Mouse (Mus musculus): ENCODE measurements around the gene Dcaf5. TPM values are rescaled to one million over a fixed set of nuclear protein-coding genes. Genes with fewer than 3 reads are reported as not detected.
A peak's percentile ranks its signal among the peaks of the same experiment; 100 is the strongest.

Dcaf5 gene
- total RNA-seq, 2 experiments from 2014 or later: 83.2 to 90.6 TPM

GRCm38 (mm10) chr12:80300833-80301456 lies 135.5 kb downstream of the Dcaf5 start:
- intact Hi-C loops (cut with DNase I): no loop called here
- peak; percentile 18 to 38 for DNase-seq (ENCODE audit: low spot score in 2 of 2)

GRCm38 (mm10) chr12:80298714-80299113 lies 137.7 kb downstream of the Dcaf5 start:
- intact Hi-C loops (cut with DNase I): no loop called here
- DNase-seq (ENCODE audit: low spot score in 2 of 2): no peak

GRCm38 (mm10) chr12:80291895-80292435 lies 144.4 kb downstream of the Dcaf5 start:
- no peak for DNase-seq (ENCODE audit: low spot score in 2 of 2)
- intact Hi-C loops (cut with DNase I): no loop called here

- peak in 1 of 2 experiments; percentile 50 for DNase-seq (ENCODE audit: low spot score in 2 of 2)
- intact Hi-C loops (cut with DNase I): no loop called here
These were observed 145.4 kb downstream of the Dcaf5 start for GRCm38 (mm10) chr12:80290964-80291363.

GRCm38 (mm10) chr12:80290483-80290882 lies 145.9 kb downstream of the Dcaf5 start:
- intact Hi-C loops (cut with DNase I): no loop called here
- DNase-seq (ENCODE audit: low spot score in 2 of 2): no peak

- no peak for DNase-seq (ENCODE audit: low spot score in 2 of 2)
- intact Hi-C loops (cut with DNase I): no loop called here
These were observed 146.7 kb downstream of the Dcaf5 start for GRCm38 (mm10) chr12:80289722-80290121.

- no peak for DNase-seq (ENCODE audit: low spot score in 2 of 2)
- intact Hi-C loops (cut with DNase I): no loop called here
These were observed 150.5 kb downstream of the Dcaf5 start for GRCm38 (mm10) chr12:80285890-80286289.

Small RNA genes within 50 kb of the gene (microRNA-seq; reads per million reads assigned to microRNA genes)
- 409 to 494 reads per million in 2 experiments for gene Mir1843a

Other genes starting within 250 kb of the Dcaf5 start
- gene Actn1, start 176.2 kb downstream of the Dcaf5 start, total RNA-seq (2021): 100 to 1,000 TPM; 131 to 146 TPM
- gene Exd2, start 26.5 kb upstream of the Dcaf5 start, total RNA-seq (2021): 100 to 1,000 TPM; 121 to 131 TPM
- gene Galnt16, start 81.7 kb upstream of the Dcaf5 start, total RNA-seq (2021): 10 to 100 TPM; 79.8 to 83.1 TPM
- gene Slc39a9, start 207.3 kb upstream of the Dcaf5 start, total RNA-seq (2021): 10 to 100 TPM; 40.5 to 43.4 TPM
- gene Erh, start 207.7 kb upstream of the Dcaf5 start, total RNA-seq (2021): 10 to 100 TPM; 33.6 to 41.2 TPM

Data from left cerebral cortex, postnatal 25 days (tissue).